Mouse (Mus musculus): ENCODE data around the gene Fam228b. TPM values are rescaled to one million over a fixed set of nuclear protein-coding genes. Genes with fewer than 3 reads are reported as not detected.
"Not testable (repeated sequence)": the region's sequence is repeated elsewhere in the genome, so short reads cannot be mapped to it uniquely, and the experiment has no call there.

Fam228b gene
- 1.5 and 4.5 TPM in 2 replicates for polyA plus RNA-seq (2015; fragmentation: Nextera tagmentation; extraction: Ambion mirVana)

GRCm38 (mm10) chr12:4768492-4769332, at the start of gene Fam228b, which contains the start of gene Pfn4:
Gene Fam228b, minus strand, starts transcription at chr12:4769267.
Gene Pfn4, plus strand, starts transcription at chr12:4769022.
- Histone ChIP-seq H3K9ac (peak within 1 kb of the TSS; percentile 82), H3K36me3 (no peaks in the 10 kb centered on the region), H3K9me3 (replicated peaks) (no peaks in the 10 kb centered on the region), H3K27me3 (no peaks in the 10 kb centered on the region), H3K27ac (peak within 1 kb of the TSS; percentile 94), H3K4me1 (peaks cover 6% of the 10 kb centered on the region), H3K4me2 (peak within 1 kb of the TSS; percentile 84), H3K4me3 (replicated peaks) (peak within 1 kb of the TSS; percentile 75)
- ATAC-seq (replicated peaks; ENCODE audit: low FRiP score): peak; percentile 99
- WGBS: 3% methylated on average over 61 of the region's 61 CpGs

DNA sequence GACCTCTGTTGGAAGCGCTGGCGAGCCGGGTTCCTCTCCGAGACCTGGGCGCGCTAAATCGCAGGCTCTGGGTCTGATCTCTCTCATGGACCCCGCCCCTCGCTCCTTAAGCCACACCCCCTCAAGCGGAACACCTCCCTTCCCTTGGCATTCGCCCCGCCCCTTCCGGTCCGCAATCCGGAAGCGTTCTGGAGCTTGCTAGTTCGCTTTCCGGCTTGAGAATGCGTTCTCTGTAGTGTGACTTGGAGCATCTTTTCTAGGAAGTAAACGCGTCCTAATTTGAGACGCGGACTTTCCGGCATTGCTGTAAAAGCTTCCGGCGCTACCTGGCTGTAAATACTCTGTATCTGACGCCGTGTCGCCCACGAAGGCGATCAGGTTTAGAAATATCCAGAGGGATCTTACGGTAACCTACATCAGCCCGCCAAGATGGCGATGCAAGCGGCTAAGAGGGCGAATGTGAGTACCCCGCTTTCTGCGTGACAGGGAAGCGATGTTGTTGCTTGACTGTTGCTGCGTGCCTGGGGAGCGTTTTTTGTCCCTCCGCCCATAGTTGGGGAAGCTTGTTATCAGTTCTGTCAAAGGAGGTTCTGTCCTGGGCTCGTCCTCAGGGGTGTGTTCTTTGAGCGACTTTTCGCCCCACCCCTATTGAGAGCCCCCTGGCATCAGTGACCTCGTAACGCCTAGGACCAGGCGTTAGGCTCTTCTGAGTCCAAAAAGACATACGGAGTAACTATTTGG, 48.5 kb upstream of the Fam228b start, which contains the start of gene Sf3b6:
Gene Sf3b6, plus strand, starts transcription at position 184 of the 741 bp plus-strand sequence.
- peaks cover 19% of the 10 kb centered on the region for H3K4me1 ChIP-seq
- peak within 1 kb of the TSS; percentile 90 for H3K4me3 ChIP-seq (replicated peaks)
- under 1% methylated on average over 49 of the region's 49 CpGs for WGBS
- H3K4me2 ChIP-seq: peak within 1 kb of the TSS; percentile 66
- peak; percentile 98 for ATAC-seq (replicated peaks; ENCODE audit: low FRiP score)
- H3K36me3 ChIP-seq: peaks cover 25% of the 10 kb centered on the region
- peak within 1 kb of the TSS; percentile 96 for H3K27ac ChIP-seq
- peak within 1 kb of the TSS; percentile 68 for H3K9ac ChIP-seq
- H3K9me3 ChIP-seq (replicated peaks): no peaks in the 10 kb centered on the region
- no peaks in the 10 kb centered on the region for H3K27me3 ChIP-seq

DNA sequence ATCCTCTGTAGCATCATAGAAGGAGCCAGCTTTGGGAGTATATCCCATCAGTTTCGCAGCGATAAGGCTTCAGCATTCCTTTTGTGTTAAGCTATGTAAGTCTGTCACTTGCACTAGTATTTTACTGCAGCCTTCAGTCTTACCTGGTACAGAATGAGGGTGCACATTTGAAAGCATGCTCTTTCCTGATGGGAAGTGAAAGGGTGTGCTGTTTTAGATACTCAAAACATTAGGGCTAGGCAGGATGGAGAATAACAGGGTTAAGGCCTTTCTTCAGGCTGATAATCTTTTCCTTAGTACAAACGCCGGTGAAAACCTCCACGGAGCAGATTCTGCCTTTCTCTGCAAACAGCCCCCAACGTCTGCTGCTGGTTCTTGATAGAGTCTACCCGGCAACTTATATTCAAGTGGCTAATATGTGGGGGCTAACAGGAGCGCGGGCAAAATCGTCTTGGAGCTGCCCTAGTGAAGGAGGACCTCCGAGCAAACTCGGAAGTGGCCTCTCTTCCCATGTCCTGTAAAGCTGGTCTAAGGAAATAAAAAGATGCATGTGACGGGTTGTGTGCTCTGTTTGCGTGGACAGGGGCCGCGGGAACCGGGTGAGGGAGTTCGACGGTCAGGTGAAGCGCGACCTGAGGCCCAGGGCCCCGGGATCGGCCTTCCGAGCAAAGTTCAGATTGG, 47.8 kb upstream of the Fam228b start:
- Histone ChIP-seq H3K9ac (peak overlapping the region; percentile 67), H3K4me1 (peaks cover 21% of the 10 kb centered on the region), H3K9me3 (replicated peaks) (no peaks in the 10 kb centered on the region), H3K4me3 (replicated peaks) (peak overlapping the region; percentile 90), H3K27me3 (no peaks in the 10 kb centered on the region), H3K4me2 (peak overlapping the region; percentile 66), H3K36me3 (peaks cover 18% of the 10 kb centered on the region), H3K27ac (peak overlapping the region; percentile 96)
- WGBS: 8% methylated on average over 24 of the region's 24 CpGs
- ATAC-seq (replicated peaks; ENCODE audit: low FRiP score): peak; percentile 80; the same call in 1 of the 2 replicates

GRCm38 (mm10) chr12:4813636-4814035, 44.6 kb upstream of the Fam228b start:
- no peaks in the 10 kb centered on the region for H3K9me3 ChIP-seq (replicated peaks)
- H3K4me2 ChIP-seq: no peak overlapping the region
- no peak overlapping the region for H3K27ac ChIP-seq
- H3K4me3 ChIP-seq (replicated peaks): no peak overlapping the region
- WGBS: 86% methylated on average over 4 of the region's 4 CpGs
- no peak overlapping the region for H3K9ac ChIP-seq
- no peaks in the 10 kb centered on the region for H3K27me3 ChIP-seq
- no peaks in the 10 kb centered on the region for H3K36me3 ChIP-seq
- H3K4me1 ChIP-seq: peaks cover 14% of the 10 kb centered on the region
- ATAC-seq (replicated peaks; ENCODE audit: low FRiP score): no peak

GRCm38 (mm10) chr12:4811705-4812104, 42.6 kb upstream of the Fam228b start:
- Histone ChIP-seq H3K9ac (no peak overlapping the region), H3K27ac (no peak overlapping the region), H3K4me1 (peaks cover 9% of the 10 kb centered on the region), H3K4me3 (replicated peaks) (no peak overlapping the region), H3K4me2 (no peak overlapping the region), H3K36me3 (no peaks in the 10 kb centered on the region), H3K27me3 (no peaks in the 10 kb centered on the region), H3K9me3 (replicated peaks) (no peaks in the 10 kb centered on the region)
- ATAC-seq (replicated peaks; ENCODE audit: low FRiP score): peak; percentile 67; the same call in 1 of the 2 replicates
- WGBS: 50% methylated on average over 3 of the region's 3 CpGs

- Histone ChIP-seq H3K4me2 (no peak overlapping the region), H3K4me3 (replicated peaks) (no peak overlapping the region), H3K9me3 (replicated peaks) (no peaks in the 10 kb centered on the region), H3K27me3 (no peaks in the 10 kb centered on the region), H3K9ac (no peak overlapping the region), H3K27ac (no peak overlapping the region), H3K4me1 (peaks cover 5% of the 10 kb centered on the region; the same call in 1 of the 2 replicates), H3K36me3 (no peaks in the 10 kb centered on the region)
- ATAC-seq (replicated peaks; ENCODE audit: low FRiP score): no peak
- 68% methylated on average over 4 of the region's 4 CpGs for WGBS
Measured at GRCm38 (mm10) chr12:4811036-4811435, 42.0 kb upstream of the Fam228b start.

DNA sequence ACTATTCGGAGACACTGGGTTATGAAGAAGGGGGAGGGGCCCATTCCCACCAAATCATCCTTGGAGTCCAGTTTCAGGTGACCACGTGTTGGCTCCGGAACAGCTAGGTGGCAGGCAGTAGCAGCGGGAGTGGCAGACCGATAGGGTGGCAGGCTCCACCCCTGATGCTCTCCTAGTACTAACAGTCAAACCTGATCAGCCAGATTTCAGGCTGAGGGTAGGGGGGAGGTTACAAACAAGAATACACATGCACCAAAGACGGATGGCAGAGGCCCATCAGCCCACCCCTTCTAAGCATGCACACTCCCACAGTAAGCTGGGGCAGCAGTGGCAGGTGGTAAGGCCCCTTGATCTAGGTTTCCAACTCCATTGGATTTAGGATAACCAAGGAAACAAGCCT, 28.4 kb upstream of the Fam228b start:
- 71% methylated on average over 6 of the region's 6 CpGs for WGBS
- not testable (repeated sequence) for H3K9me3 ChIP-seq (replicated peaks); ATAC-seq (replicated peaks; ENCODE audit: low FRiP score); H3K4me2 ChIP-seq; H3K4me3 ChIP-seq (replicated peaks); H3K27ac ChIP-seq; H3K9ac ChIP-seq; H3K4me1 ChIP-seq; H3K27me3 ChIP-seq; H3K36me3 ChIP-seq

- WGBS: 69% methylated on average over 1 of the region's 1 CpGs
- H3K27me3 ChIP-seq: no peaks in the 10 kb centered on the region
- no peaks in the 10 kb centered on the region for H3K4me1 ChIP-seq
- ATAC-seq (replicated peaks; ENCODE audit: low FRiP score): 0 out of 2 replicates have a peak, but pooled peaks have one; percentile 18
- H3K9me3 ChIP-seq (replicated peaks): no peaks in the 10 kb centered on the region
- H3K9ac ChIP-seq: no peak overlapping the region
- no peaks in the 10 kb centered on the region for H3K36me3 ChIP-seq
- H3K27ac ChIP-seq: no peak overlapping the region
- H3K4me3 ChIP-seq (replicated peaks): no peak overlapping the region
- H3K4me2 ChIP-seq: no peak overlapping the region
Measured at GRCm38 (mm10) chr12:4793718-4794117, 24.7 kb upstream of the Fam228b start.

GRCm38 (mm10) chr12:4788128-4788527, 19.1 kb upstream of the Fam228b start:
- not testable (repeated sequence) for H3K36me3 ChIP-seq; H3K27ac ChIP-seq; ATAC-seq (replicated peaks; ENCODE audit: low FRiP score); H3K9ac ChIP-seq; H3K9me3 ChIP-seq (replicated peaks); H3K27me3 ChIP-seq; H3K4me3 ChIP-seq (replicated peaks); H3K4me1 ChIP-seq; H3K4me2 ChIP-seq
- WGBS: 95% methylated on average over 25 of the region's 25 CpGs

- no peak overlapping the region for H3K4me2 ChIP-seq
- WGBS: 65% methylated on average over 2 of the region's 2 CpGs
- H3K27ac ChIP-seq: peak overlapping the region; percentile 39; the same call in 1 of the 2 replicates
- no peaks in the 10 kb centered on the region for H3K27me3 ChIP-seq
- H3K9ac ChIP-seq: no peak overlapping the region
- H3K4me3 ChIP-seq (replicated peaks): no peak overlapping the region
- no peaks in the 10 kb centered on the region for H3K36me3 ChIP-seq
- H3K9me3 ChIP-seq (replicated peaks): no peaks in the 10 kb centered on the region
- ATAC-seq (replicated peaks; ENCODE audit: low FRiP score): no peak
- 0 out of 2 replicates have a peak, but pooled peaks cover 3% of the 10 kb centered on the region for H3K4me1 ChIP-seq
Measured at GRCm38 (mm10) chr12:4784466-4784865, 15.4 kb upstream of the Fam228b start.

GRCm38 (mm10) chr12:4783598-4783997, 14.5 kb upstream of the Fam228b start:
- no peaks in the 10 kb centered on the region for H3K36me3 ChIP-seq
- H3K4me1 ChIP-seq: 0 out of 2 replicates have a peak, but pooled peaks cover 3% of the 10 kb centered on the region
- peak; percentile 96 for ATAC-seq (replicated peaks; ENCODE audit: low FRiP score)
- H3K9me3 ChIP-seq (replicated peaks): no peaks in the 10 kb centered on the region
- no peak overlapping the region for H3K9ac ChIP-seq
- no peak overlapping the region for H3K4me2 ChIP-seq
- WGBS: 31% methylated on average over 5 of the region's 5 CpGs
- no peak overlapping the region for H3K4me3 ChIP-seq (replicated peaks)
- no peaks in the 10 kb centered on the region for H3K27me3 ChIP-seq
- 0 out of 2 replicates have a peak overlapping the region, but pooled peaks have one; percentile 39 for H3K27ac ChIP-seq

Data from kidney, embryonic 15.5 days (tissue).